Mouse (Mus musculus) c-Kit-positive CD71-positive TER-119-negative erythroid progenitor cells, embryonic 14.5 days (primary cell): ENCODE data around the gene Nlk.

Experiments used
- DNase-seq: peaks from one replicate; pipeline ENCODE4 v3.0.0-alpha.2; 2013; ENCODE audit warnings: low read depth

Gene Nlk

DNA sequence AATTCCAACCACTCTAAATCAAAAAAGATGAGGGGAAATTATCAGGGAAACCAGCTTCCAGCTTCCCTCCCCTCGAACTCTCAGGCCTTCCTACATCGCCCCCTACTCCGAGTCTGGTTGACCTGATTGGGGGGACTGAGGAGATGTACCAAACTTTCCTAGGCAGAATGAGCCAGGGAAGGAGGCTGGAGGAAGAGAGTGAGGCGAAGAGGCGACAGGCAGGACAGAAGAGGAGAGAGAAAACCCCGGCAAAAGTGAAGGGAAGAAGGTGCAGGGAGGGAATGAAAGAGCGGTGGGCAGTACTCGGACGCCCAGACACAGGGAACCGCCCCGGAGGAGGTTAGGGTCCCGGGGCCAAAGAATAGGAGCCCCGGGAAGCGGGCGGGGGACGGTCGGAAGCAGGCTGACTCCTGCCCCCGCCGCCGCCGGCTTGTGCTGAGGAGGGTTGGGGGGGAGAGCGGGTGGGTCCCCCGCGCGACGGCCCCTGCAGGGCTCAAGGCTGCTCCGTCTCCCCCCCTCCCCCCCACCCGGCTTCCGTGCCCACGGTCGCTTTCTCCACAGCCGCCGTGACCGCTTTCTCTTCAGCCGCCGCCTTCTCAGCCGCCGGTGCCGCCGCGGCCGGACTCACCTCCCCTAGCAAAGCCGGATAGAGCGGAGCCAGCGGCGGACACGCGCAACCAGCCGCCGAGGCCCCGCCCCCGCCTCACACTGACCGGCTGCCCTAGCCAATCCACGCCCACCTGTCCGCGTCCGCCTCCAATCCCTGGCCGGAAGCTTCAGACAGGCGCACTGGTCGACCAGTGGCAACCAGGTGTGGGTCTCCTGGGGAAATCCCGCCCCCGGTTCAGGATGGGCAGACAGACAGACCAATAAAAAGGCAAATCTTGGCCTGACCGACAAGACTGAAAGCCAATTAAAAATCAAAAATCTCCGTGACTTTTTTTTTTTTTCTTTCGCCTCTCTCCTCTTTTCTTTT lies at the start of gene Nlk:
Gene Nlk, minus strand, starts transcription at position 597 of the 976 bp plus-strand sequence.
- DNase-seq = peak; percentile 98

DNA sequence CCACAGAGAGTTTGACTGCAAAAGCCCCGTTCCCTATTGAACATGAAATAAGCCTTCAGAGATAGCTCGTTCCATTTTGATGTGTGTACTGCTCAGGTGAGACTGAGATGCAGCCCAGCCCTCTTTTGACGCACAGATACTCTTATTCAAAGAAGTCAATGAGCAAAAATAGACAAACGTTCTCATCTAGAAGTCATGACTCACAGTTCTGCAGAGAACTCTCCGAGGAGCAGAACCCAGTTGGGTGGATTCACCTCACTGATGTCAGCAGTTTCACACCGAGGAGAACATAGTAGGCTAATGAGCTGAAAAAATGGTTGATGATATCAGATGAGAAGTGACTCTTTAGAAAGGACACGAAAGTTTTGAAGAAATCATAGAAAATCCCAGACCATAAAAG lies 49.1 kb upstream of the Nlk start:
- no peak for DNase-seq

DNA sequence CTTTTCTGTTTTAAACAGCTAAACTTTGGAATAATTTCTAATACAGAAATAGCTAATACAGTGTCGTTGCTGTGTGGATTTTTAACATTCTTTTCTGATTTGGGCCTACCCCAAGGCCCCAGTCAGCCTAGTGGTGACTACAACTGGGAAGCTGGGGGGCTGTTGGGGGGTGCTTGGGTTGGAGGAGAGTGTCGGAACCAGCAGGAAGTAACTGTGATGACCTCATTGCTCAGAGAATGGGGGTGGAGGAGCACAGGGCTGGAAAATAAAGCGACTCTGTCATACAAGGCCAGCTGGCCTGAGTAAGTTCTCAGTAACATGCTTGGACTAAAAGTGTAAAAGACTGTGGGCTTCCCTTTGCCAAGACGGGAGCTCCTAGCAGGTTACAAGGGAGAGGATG lies 48.3 kb upstream of the Nlk start:
- DNase-seq = no peak

DNA sequence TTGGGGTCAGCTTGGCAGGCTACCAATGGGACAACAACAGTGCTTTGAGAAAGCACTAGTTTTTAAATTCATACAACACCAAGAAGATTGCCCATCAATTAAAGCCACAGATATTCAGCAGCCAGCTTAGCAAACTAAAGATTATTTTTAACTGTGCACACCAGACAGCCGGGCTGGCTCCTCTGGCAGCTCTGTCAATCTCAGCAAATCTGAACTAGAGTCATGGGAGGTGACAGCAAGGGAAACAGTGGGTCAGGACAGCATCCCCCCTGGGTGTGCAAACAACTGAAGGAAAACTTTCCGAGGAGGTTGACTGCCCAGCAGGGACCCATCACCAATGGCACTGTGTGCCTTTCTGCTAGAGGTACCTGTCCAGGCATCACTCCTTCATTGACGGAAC lies 45.3 kb upstream of the Nlk start:
- DNase-seq = no peak

DNA sequence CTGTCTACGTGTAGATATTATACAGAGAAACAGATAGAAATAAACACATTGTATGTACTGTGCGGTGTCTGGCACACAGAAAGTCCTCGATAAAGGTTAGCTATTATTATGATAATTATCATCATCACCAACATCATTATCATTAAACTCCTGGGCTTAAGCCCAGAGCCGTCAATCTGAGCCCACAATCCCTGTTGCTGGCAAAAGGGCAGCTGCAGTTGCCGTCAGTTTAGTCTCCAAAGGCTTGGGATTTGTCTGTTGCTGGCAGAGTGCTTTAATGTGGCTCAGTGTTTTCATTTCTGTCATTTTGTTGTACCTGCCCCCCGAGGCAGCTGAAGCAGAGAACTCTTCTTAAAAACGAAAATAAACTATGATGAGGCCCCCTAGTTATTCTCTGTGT lies 44.8 kb upstream of the Nlk start:
- no peak for DNase-seq

DNA sequence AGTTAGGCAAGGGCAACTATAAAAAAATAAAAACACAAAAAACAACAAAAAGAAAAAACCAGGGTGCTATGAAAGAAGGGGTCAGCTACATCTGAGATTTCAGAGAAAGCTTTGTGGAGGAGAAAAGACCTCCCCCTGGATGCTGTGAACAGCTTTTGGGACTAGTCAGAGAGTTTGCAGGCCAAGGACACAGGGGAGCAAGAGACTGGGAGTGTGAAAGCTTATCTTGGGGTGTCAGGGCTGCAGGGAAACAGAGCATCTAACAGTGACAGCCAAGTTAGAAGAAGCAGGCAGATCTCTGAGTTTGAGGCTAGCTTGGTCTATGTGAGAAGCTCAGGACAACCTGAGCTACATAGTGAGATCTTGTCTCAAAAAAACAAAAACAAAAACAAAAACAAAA lies 42.2 kb upstream of the Nlk start:
- no peak for DNase-seq

DNA sequence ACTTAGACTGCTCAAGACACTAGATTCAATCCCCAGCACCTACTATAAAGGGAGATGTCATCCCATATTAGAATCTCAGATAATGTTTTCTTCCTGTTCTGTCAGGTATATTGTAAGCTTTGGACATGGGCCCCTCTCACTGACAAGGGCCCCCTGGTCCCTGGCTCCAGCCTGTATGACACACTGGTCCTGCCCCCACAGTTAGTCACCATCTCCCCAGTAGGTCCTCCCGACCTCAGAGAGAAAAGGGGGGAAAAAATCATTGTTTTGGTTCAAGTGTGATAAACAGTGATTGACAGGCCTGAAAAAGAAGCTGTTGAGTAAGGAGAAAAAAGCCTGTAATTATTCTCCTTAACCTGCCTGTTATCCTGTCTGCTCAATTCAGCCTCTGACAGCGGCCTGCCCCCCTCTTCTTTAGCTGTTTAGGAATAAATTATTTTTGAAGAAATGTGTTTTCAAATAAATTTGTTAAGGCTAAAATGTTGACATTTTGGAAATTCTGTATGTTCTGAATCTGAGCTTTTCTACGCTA lies 39.8 kb upstream of the Nlk start:
- no peak for DNase-seq

DNA sequence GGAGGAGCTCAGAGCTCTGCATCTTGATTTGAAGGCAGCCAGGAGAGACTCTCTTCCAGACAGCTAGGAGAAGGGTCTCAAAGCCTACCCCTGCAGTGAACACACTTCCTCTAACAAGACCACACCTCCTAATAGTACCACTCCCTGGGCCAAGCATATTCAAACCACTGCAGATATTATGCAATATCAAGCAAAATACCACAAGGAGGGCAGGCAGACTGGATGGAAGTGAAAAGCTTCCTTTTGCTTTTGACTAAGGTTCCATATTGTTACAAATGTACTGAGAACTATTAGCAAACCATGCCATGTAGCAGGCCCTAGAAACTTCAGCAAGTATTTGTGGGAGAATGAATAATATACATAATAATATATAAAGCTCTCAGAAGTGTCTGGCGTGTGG lies 38.0 kb upstream of the Nlk start:
- DNase-seq = no peak

DNA sequence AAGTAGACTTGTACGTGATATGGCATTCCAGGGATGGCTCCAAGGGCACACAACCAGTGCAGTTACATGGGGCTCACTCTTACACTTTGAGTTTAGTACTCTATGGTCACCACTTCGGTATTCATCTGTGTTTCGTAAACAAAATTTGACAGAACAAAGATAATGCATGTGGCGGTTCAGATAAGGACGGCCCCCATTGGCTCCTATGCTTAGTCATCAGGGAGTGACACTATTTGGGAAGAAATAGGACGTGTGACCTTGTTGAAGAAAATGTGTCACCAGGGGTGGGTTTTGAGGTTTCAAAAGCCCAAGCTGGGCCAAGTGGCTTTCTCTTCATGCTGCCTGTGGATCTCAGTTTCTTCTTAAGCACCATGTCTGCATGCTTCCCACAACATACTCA lies 35.4 kb upstream of the Nlk start:
- DNase-seq = no peak

DNA sequence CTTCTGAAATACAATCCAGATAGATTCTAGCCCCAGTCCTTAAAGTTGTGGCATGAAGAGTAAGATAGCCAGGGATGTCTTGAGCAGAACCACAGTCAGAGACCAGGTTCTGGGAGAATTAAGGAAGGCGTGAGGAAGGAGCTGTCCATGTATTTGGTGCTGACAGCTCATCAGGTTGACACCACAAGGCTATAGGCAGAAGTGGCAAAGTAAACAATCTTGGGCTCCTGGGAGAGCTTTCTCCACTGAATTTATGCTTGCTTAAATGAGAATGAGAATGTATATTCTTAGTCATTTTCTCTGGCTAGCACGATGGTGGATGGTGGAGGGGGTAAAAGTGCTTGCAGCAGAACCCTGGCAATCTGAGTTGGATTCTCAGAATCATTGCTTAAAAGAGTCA lies 33.7 kb upstream of the Nlk start:
- peak; percentile 24 for DNase-seq

DNA sequence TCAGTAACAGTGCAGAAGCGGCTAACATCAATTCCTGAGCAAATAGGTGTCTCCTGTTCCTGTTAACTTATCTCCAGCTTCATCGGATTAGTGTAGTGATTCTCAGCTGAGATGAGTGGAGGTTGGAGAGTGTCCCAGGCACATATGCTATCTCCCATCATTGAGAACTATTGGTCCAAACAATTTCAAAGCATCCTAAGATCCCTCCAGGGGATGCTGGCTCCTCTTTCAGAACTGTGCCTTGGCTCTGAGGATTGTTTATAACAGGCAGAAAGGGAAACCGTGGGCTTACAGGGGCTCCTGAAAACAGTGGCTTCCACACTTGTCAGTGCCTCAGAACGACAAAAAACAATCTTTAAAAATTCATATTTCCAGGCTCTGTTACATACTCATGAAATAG lies 30.9 kb upstream of the Nlk start:
- DNase-seq = no peak

DNA sequence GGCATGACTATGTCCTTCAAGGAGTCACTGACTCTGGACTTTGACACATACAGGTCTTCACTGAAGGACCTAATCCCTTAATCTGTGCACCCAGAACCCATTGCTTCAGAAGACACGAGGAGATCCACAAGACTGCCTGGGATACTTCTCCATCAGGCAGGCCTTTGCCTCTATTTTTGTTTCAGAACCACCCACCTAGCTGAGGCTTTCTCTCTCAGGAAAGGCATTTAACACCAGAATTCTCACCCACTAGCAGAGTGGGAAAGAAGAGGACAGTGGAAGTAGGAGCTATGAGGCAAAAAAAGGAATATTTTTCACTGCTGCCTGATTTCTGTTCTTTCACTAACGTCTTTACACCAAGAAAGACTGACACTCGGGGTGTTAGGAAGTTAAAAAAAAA lies 29.2 kb upstream of the Nlk start:
- DNase-seq = no peak

DNA sequence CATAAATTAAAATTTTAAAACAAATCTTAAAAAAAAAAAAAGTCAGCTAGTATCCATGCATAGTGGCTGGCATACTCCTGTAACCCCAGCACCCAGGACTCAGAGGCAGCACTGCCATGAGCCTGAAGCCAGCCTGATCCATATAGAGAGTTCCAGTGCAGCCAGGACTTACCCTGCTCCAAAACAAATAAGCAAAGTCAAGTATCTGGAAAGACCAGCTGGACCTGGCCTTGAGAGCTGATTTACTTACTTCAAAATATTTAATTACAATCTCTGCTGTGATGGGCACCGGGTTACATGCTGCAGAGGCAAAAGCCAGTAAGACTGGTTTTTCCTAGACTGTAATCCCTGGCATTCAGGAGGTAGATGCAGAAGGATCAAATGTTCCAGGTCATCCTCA lies 27.6 kb upstream of the Nlk start:
- DNase-seq = no peak

DNA sequence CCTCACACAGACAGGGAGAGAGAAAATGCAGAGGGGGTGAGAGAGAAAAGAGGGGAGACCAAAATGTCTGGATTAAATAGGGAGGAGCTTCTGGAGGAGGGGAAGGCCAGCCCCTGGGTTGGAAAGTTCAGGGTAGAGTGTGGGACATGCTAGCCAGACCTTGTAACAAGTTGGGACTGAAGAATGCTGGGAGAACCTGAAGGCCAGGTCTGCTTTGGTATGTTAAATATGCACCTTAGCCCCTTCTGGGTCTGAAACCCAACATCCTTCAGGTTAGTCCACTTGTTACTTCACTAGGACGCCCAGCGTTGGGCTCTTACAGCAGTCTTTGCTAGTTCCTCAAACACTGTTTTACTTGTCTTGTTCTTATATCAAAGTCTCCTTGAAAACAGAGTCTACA lies 24.2 kb upstream of the Nlk start:
- no peak for DNase-seq

DNA sequence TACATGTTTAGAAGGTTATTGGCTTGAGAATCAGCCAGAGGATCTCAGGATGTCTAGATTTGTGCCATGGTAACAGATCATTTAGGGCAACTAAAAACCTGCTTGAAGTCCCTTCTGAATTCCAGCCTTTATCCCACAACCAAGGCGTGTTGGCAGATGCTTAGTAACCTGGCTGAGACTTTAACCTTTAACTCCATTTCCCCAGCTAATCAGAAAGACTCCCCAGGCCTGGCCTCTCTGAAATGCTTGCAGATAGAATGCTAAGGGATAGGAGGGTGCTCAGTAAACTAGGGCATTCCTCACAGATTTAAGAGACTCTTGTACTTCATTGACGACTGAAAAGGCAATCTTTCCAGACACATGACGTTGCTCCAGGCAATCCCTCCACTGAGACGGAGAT lies 20.5 kb upstream of the Nlk start:
- DNase-seq = no peak

DNA sequence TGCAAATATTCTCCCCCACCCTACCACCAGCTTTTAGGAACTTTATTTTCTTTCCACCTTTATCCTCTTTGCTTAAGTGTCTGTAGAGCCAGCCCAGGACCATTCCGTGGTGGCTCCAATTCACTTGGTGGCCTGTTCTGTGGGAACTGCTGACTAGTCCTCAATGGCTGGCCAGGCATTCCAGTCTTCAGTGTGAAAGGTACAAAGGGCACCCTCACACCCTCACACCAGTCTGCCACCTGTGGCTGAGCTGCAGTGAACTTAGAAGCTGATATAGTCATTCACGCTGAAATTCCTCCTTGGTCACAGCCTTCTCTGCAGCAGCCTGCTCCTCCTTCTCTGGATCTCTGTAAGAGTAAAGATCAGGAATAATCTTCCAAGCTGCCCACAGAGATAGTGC lies 11.5 kb upstream of the Nlk start:
- DNase-seq = no peak

DNA sequence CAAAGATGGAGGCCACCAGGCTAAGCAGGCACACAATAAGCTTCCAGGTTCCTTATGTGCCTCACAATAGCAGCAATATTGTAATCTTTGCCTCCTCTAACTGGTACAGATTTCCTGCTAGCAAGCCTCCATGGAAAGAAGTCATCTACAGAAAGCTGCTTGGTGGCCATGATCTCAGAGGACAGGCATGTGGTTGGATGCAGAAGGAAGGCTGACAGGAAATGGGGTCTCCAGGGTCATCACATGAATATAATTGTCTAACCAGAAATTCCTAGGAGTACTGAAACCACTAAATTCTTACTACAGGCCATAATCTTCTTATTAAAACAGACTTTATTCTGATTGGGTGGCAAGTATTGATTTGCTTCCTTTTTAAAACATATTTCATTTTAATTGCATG lies 8.9 kb upstream of the Nlk start:
- no peak for DNase-seq

DNA sequence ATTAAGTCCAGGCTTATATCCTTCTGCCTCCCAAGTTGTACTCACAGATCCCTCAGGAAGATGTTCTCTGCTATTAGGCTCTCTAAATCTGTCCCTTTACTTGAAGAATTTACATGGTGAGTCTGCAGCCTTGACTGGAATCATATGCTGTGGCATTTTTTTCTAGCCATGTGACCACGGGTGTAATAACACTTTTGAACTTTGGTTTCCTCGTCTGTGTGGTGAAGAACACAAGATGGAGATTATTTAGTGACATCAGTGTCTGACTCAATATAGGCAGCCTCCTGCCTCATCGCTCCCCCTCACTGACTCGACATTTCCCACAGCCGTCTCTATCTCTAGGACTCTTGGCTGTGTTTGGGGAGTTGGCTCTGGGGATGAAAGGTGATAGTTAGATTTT lies 5.9 kb upstream of the Nlk start:
- no peak for DNase-seq

DNA sequence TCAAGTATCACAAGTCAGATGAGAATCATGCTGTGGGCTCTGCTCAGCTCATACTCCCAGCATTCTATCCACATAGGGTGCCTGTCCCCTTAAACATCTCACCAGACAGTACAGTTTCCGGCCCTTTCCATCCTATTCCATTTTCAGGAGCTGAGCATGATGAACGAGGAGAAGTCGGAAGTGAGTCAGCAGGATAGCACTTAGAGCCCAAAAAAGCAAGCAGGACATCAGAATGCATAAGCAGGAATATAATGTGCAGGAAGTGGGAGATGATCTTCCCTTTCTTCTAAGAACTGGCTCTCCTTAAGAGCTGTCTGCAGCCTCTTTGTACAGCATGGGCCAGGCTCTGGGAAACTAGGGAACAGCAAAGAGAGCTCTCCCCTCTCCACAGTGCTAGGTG lies 5.1 kb upstream of the Nlk start:
- DNase-seq = no peak

DNA sequence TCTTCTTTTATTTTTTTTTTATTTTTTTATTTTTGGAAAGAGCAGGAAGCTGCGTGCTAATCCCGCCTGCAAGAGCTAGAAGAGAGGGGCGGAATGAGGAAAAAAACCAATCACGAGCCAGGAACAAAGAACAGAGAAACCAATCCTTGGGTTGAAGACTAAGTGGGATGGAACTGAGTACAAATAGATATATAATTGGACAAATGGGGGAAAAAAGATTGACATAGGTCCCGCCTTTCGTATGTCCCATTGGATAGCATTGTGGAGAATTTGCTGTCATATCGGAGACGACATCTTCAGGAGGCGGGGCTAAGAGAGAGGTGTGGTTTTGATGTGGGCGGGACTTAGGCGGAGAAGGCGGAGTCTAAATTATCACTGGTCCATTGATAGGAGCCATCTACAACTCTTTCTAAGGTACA lies 589 bp upstream of the Nlk start:
- DNase-seq = peak; percentile 88

DNA sequence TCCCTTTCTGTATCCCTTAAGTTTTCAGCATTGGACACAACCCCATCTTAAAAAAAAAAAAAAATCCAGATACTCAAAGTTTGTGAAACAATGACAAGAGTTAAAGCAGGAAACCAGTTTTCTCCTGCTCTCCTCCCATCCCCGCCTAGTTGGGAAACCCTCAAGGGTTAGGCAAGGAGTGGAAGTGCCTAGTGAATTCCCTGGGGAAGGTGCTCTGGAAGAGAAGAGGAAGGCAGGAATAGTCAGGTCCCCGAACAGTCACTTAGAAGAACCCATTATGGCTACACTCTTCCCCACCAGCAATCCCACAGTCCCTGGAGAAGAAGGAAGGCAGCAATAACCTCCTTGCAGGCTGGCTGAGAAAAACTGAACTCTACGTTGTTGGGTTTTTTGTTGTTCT lies 2.9 kb downstream of the Nlk start:
- no peak for DNase-seq

DNA sequence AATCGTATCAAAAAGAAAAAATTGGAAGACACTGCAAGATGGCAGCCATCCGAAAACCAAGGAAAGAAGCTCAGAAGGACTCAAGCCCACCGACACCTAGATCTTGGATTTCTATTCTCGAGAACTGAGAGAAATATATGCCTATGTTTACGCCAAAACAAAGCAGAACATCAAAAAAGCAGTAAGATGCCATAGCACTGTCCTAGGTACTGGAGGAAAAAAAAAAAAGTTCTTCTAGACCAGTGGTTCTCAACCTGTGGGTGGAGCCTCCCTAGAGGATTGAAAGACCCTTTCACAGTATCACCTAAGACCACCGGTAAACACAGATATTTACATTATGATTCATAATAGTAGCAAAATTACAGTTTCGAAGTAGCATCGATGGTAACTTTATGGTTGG lies 3.9 kb downstream of the Nlk start:
- DNase-seq = no peak

DNA sequence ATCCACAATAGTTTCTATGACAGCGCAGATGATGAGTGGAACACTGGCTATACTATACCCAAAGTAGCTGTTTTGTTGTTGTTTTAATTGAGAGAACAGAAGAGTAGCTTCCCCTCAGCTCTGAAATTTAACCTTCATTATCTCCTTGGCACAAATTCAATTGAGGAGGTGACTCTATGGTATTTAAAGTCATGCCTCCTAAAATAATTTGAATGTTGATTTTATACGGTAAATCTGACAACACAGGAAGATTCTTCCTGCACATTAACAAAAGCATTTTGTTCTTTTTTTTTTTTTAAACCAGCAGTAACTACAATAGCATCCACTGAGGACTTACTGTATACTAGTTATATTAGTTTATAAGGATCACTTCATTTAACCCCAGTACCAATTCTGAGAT lies 6.0 kb downstream of the Nlk start:
- DNase-seq = no peak

DNA sequence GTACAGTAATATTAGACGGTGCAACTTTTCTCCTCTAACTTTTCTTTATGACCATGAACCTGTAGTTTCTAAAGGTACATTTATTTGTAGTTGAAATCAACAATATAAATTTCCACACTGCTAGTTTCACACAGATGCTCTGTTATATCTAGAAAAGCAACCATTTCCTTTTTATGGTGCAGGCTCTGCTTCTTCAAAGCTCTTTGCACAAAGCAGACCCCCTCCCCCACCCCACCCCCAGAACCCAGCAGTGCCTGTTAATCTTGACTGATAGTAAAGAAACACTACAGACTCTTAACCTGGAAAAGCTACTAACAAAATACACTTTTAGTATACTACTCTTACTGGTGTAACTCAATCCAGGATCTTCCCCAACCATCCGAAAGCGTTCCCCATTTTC lies 6.6 kb downstream of the Nlk start:
- DNase-seq = no peak
